Mouse (Mus musculus): ENCODE results near the gene H1foo. TPM values are rescaled to one million over a fixed set of nuclear protein-coding genes. Genes with fewer than 3 reads are reported as not detected.

The H1foo gene
- polyA plus RNA-seq, 1 experiment: not detected

DNA sequence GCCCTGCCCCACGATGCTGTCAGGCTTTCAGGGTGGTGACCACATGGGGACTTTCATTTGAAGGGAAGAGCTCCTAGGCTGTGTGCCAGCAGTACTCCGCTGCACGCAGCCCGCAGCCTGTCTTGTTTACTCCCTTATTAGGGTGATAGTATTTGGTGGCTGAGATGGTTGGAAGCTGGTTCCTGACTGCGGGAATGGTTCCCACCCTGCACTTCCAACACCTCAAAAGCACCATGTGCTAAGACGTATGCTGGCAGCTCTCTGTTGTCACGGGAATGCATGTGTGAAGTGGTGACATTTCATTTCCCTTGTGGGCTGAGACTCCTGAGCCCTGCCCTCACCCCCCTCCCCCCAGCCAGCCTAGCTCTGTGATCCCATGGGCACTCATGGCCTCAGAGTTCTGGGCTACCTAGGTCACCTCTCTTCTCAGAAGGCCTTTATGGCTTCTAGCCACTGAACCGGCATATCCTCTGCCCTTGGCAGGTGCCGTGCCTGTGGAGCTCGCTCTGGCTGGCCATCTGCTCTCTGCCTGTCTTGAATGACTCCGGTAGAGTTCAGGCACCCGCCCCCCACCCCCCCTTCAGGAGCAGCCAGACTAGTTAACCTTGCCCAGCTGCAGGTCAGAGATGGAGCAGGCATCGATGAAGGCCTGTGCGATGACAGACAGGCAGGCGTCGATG is 12.3 kb downstream of the H1foo start:
- no peak overlapping the region for H3K4me3 ChIP-seq (replicated peaks; ENCODE audit: extremely low read depth, low read depth, low read length)
- TF ChIP-seq POLR2A (IDR thresholded peaks at IDR 0.05; ENCODE audit: borderline replicate concordance, extremely low read depth, low read depth, low read length) (peak; percentile 20; the same call in 1 of the 2 replicates), CTCF (IDR thresholded peaks at IDR 0.05; ENCODE audit: insufficient read depth, low read length) (no peak)
- 37% methylated on average over 16 of the region's 16 CpGs for WGBS
- H3K4me1 ChIP-seq (ENCODE audit: control insufficient read depth, insufficient read depth, low read length): peaks cover 27% of the 10 kb centered on the region
- peak; percentile 40 for DNase-seq

DNA sequence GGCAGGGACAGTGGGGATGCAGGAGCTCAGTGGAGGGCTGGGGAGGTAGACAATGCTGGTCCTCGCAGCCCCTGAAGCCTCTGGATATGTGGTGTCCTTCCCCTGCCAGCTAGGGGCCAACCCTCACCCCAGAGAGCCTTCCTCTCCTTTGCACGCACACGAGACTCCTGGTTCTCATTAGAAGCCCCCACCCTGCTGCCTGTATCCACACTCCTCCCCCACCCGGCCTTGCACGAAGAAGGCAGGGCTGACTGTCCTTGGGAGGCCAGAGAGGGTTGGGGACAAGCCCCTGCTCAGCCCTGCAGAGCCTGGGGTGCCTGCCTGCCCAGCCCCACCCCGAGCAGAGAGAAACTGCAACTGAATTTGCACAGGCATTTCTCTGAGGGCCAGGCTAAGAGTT is 12.9 kb downstream of the H1foo start:
- H3K4me1 ChIP-seq (ENCODE audit: control insufficient read depth, insufficient read depth, low read length): peaks cover 27% of the 10 kb centered on the region
- DNase-seq: no peak

DNA sequence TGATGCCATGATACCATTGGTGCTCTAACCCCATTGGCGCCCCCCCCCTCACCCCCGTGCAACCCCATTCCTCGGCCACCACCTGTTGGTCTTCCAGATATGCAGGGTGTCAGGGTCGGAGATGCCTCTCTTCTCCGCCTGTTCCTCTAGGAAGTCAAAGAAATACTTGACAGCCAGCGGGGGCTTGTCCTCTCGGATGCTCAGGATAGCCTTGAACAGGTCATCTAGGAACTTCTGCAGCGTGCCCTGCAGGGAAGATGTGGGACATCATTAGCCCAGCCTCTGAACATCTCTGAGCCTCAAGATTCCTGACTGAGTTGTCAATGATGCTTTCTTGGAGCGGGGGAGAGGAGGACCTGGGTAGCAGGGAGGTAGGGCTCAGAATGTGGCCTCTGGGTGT is 13.7 kb downstream of the H1foo start:
- no peak for TF ChIP-seq CTCF (IDR thresholded peaks at IDR 0.05; ENCODE audit: insufficient read depth, low read length)
- TF ChIP-seq POLR2A (IDR thresholded peaks at IDR 0.05; ENCODE audit: borderline replicate concordance, extremely low read depth, low read depth, low read length): no peak
- Histone ChIP-seq H3K4me3 (replicated peaks; ENCODE audit: extremely low read depth, low read depth, low read length) (no peak overlapping the region), H3K4me1 (ENCODE audit: control insufficient read depth, insufficient read depth, low read length) (peaks cover 27% of the 10 kb centered on the region)
- 85% methylated on average over 9 of the region's 9 CpGs for WGBS
- DNase-seq: no peak

More for the DNA sequence above, 12.9 kb downstream of the H1foo start:
- no peak for TF ChIP-seq CTCF (IDR thresholded peaks at IDR 0.05; ENCODE audit: insufficient read depth, low read length)
- TF ChIP-seq POLR2A (IDR thresholded peaks at IDR 0.05; ENCODE audit: borderline replicate concordance, extremely low read depth, low read depth, low read length): no peak
- WGBS: 69% methylated on average over 6 of the region's 6 CpGs
- no peak overlapping the region for H3K4me3 ChIP-seq (replicated peaks; ENCODE audit: extremely low read depth, low read depth, low read length)

DNA sequence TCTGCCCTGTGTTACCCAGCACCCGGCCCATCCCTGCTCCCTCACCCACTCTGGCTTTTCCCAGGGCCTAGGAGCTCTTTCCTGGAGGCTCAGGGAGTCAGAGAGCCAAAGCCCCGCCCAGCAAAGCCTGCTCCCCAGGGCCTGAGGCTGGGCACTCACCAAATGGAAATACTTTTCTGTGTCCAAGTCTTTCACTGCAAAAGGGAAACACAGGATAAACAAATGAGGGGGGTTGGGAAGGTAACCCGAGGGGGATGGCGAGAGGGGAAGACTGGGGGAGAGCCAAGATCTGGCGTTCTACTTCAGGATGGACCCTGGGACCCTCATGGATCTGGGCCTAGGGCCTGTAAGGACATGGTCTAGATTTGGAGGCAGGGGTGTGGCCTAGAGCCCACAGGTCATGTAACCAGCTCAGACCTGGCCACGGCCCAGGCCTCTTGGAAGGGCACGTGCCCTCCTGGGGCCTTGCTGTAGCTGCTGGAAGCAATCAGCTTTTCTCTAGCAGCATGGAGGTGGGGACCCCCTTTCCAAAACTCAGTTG is 14.5 kb downstream of the H1foo start:
- TF ChIP-seq POLR2A (IDR thresholded peaks at IDR 0.05; ENCODE audit: borderline replicate concordance, extremely low read depth, low read depth, low read length) (no peak), CTCF (IDR thresholded peaks at IDR 0.05; ENCODE audit: insufficient read depth, low read length) (no peak)
- Histone ChIP-seq H3K4me1 (ENCODE audit: control insufficient read depth, insufficient read depth, low read length) (peaks cover 27% of the 10 kb centered on the region), H3K4me3 (replicated peaks; ENCODE audit: extremely low read depth, low read depth, low read length) (no peak overlapping the region)
- WGBS: 26% methylated on average over 7 of the region's 7 CpGs
- peak; percentile 72 for DNase-seq

DNA sequence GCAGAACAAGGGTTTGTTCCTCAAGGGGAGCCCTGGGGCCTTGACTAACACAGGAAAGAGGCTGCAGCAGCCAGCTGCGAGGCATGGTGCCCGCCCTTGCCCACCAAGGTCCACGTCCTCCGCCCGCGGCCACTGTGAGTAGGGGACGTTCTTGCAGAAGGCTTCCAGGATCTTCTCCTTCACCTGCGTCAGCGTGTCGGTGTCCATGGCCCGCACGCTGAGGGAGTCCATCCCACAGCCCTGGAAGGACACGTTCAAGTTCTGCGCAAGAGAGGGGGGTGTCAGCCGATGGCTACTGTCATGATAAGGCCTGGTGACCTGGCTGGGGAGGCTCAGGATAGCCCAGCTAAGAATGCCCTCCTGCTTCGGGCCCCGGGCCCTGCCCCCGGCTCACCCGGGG is 15.6 kb downstream of the H1foo start:
- H3K4me1 ChIP-seq (ENCODE audit: control insufficient read depth, insufficient read depth, low read length): peaks cover 27% of the 10 kb centered on the region
- TF ChIP-seq POLR2A (IDR thresholded peaks at IDR 0.05; ENCODE audit: borderline replicate concordance, extremely low read depth, low read depth, low read length): no peak
- TF ChIP-seq CTCF (IDR thresholded peaks at IDR 0.05; ENCODE audit: insufficient read depth, low read length): no peak
- DNase-seq: no peak
- WGBS: 93% methylated on average over 19 of the region's 19 CpGs
- no peak overlapping the region for H3K4me3 ChIP-seq (replicated peaks; ENCODE audit: extremely low read depth, low read depth, low read length)

DNA sequence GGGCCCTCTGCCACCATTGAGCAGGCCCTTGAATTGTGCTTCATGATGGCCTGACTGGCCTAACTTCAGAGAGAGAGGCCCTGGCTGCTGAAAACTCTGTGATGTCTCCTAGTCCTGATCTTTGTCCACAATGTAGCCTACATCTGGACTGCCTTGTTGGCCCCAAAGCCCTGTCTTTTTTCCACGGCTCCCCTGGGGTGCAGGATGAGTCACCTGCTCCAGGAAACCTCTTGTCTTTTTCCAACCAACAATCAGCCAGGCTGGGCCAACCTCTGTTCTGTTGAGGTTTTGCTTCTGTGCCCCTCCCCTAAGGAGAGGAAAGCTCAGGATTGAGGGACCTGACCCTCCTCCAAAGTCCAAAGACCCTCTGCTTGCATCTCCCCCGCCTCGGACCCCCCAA is 17.0 kb downstream of the H1foo start:
- no peak overlapping the region for H3K4me3 ChIP-seq (replicated peaks; ENCODE audit: extremely low read depth, low read depth, low read length)
- WGBS: 72% methylated on average over 3 of the region's 3 CpGs
- no peak for DNase-seq
- H3K4me1 ChIP-seq (ENCODE audit: control insufficient read depth, insufficient read depth, low read length): peaks cover 23% of the 10 kb centered on the region
- TF ChIP-seq POLR2A (IDR thresholded peaks at IDR 0.05; ENCODE audit: borderline replicate concordance, extremely low read depth, low read depth, low read length) (no peak), CTCF (IDR thresholded peaks at IDR 0.05; ENCODE audit: insufficient read depth, low read length) (no peak)

DNA sequence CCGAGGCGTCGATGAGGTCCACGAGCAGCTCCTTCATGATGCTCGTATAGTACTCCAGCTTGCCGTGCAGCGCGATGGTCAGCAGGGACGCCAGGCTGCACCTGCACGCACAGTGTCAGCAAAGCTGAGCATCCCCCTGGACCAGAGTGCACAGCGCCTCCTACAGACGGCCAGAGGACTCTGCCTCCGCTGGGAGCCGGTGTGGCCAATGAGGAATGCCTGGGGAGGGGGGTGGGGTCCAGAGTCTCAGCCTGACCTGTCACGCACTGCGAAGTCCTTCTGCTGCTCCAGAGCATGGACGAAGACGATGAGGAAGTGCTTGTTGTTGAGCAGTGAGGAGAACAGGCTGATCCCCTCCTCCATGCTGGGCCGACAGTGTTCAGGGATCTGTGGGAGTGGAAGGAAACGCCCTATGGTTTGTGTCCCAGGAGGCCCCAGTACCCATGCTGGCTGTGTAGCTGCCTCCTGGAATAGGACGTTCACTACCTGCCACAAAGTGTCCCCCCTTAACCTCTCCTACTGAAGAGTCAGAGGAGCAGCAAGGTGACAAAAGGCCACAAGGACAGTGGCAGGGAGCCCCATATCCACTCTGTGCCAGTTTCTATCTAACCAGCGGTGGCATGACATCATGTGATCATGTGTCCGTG is 17.8 kb downstream of the H1foo start:
- TF ChIP-seq POLR2A (IDR thresholded peaks at IDR 0.05; ENCODE audit: borderline replicate concordance, extremely low read depth, low read depth, low read length) (no peak), CTCF (IDR thresholded peaks at IDR 0.05; ENCODE audit: insufficient read depth, low read length) (0 out of 2 replicates have a peak, but pooled peaks have one; percentile 21)
- 68% methylated on average over 23 of the region's 23 CpGs for WGBS
- no peak for DNase-seq
- no peak overlapping the region for H3K4me3 ChIP-seq (replicated peaks; ENCODE audit: extremely low read depth, low read depth, low read length)
- peaks cover 16% of the 10 kb centered on the region for H3K4me1 ChIP-seq (ENCODE audit: control insufficient read depth, insufficient read depth, low read length)

DNA sequence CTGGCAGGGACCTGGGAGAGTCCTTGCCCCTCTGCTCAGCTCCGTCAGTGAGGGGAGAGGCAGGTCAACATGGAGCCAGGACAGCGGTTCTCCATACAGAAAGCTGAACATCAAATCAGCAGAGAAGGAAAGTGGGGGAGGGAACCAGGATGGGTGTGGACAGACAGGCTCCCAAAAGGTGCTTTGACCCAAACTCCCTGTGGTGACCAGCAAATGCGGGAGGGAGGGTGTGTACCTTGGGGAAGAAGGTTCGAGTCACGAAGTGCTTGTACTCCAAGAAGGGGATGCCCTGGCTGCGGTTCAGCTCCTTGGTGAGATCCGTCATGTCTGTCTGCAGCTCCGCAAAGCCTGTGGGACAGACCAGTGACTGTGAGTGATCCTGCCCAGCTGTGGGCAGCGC is 18.9 kb downstream of the H1foo start:
- Histone ChIP-seq H3K4me3 (replicated peaks; ENCODE audit: extremely low read depth, low read depth, low read length) (no peak overlapping the region), H3K4me1 (ENCODE audit: control insufficient read depth, insufficient read depth, low read length) (peaks cover 15% of the 10 kb centered on the region)
- DNase-seq: no peak
- TF ChIP-seq CTCF (IDR thresholded peaks at IDR 0.05; ENCODE audit: insufficient read depth, low read length): no peak
- TF ChIP-seq POLR2A (IDR thresholded peaks at IDR 0.05; ENCODE audit: borderline replicate concordance, extremely low read depth, low read depth, low read length): no peak
- 81% methylated on average over 9 of the region's 9 CpGs for WGBS

DNA sequence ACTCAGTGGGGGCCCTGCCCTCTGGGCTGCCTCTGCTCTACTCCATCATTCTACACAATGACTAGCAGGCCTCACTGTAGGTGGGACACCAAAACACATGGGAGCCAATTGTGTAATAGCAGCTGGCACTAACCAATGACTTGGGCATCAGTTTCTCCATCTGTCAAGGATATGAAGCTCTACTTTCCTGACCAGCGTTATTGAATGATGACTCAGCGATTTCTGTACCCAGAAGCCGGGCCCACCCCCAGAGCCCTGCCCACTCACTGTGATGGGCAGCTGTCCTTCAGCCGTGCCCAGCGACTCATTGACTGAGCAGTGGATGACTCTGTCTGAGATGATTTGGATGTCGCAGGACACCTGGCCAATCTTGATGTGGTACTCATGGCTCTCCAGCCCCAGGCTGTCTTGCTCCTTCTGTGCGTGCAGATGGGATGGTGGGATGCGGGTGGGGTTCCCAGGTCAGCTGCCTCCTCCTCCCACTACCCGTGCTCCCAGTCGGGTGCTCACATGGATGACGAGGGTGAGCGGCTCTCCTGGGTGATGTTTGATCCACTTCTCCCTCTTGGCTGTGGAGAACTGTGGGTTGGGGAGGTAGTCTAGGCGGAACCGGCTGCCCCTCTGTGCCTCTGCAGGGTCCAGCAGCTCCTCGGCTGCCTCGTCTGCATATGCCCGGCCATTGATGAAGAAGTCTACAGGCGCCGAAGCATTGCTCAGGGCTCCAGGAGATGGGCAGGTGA is 21.7 kb downstream of the H1foo start:
- 87% methylated on average over 19 of the region's 19 CpGs for WGBS
- TF ChIP-seq CTCF (IDR thresholded peaks at IDR 0.05; ENCODE audit: insufficient read depth, low read length): no peak
- no peak for TF ChIP-seq POLR2A (IDR thresholded peaks at IDR 0.05; ENCODE audit: borderline replicate concordance, extremely low read depth, low read depth, low read length)
- H3K4me3 ChIP-seq (replicated peaks; ENCODE audit: extremely low read depth, low read depth, low read length): no peak overlapping the region

More for the DNA sequence above, 21.7 kb downstream of the H1foo start:
- DNase-seq: no peak
- H3K4me1 ChIP-seq (ENCODE audit: control insufficient read depth, insufficient read depth, low read length): peaks cover 11% of the 10 kb centered on the region
